Mouse (Mus musculus) ES-E14 (cell line): ENCODE results near the gene Pcdh7.

Source experiments
- HCFC1 ChIP-seq: IDR thresholded peaks from 2 replicates; pipeline ENCODE4 v1.6.1; 2012; ENCODE audit warnings: low read length, inconsistent platforms, borderline replicate concordance; ENCODE audit not compliant: insufficient read depth
- ZC3H11A ChIP-seq: IDR thresholded peaks from 2 replicates; pipeline ENCODE4 v1.6.1; 2012; ENCODE audit warnings: low read depth, mild to moderate bottlenecking, inconsistent platforms, low read length, borderline replicate concordance
- ZNF384 ChIP-seq: IDR thresholded peaks from 2 replicates; pipeline ENCODE4 v1.6.1; 2012; ENCODE audit warnings: low read depth, low read length, inconsistent platforms

- TF ChIP-seq ZNF384 (no peak), ZC3H11A (no peak), HCFC1 (no peak)
Measured at GRCm38 (mm10) chr5:57934666-57935065, 216.9 kb downstream of the Pcdh7 start.
